Mouse (Mus musculus): ENCODE measurements around the gene Spns2. TPM values are rescaled to one million over a fixed set of nuclear protein-coding genes. Genes with fewer than 3 reads are reported as not detected.

The Spns2 gene
- polyA plus RNA-seq, 1 experiment from 2014 or later: 5.5 TPM

DNA sequence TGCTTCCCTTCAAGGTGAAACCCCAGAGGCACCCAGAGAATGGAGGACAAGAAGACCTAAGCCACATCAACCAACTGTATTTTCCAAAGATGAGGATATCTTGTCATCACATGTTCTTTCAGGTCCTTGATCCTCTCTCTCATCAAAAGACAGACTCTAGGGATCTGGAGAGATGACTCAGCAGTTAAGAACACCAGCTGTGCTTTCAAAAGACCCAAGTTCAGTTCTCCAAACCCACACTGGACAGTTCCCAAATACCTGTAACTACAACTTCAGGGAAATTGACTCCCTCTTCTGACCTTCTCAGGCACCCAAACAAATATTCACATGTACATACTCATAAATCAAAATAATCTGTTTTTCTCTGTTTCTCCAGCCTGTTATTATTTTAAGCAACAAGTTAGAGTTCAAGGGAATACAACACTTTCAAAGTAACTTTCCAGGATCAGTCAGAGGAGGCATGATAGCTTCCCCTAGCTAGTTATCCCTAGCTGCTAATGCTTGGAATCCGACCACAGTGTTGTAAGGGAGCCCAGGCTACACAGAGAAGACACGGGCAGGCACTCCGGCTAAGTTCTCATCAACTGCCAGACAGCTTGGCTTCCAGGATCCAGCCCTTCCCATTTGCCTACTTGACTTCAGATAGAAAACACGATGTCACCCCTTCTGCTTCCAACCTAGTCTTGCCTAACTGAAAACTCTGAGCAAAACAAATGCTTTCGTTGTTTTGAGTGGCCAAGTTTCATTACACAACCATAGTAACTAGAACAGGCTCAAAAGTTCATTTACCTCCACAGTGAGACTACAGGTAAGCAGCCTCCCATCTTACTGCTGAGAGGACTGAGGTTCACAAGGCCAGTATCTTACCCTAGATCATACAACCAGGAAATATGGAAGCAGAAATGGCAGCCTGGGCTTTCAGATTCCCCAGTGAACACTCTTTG lies 32.2 kb upstream of the Spns2 start:
- Histone ChIP-seq H3K4me1 (replicated peaks) (no peaks in the 10 kb centered on the region), H3K4me3 (replicated peaks) (no peak overlapping the region), H3K27ac (no peak overlapping the region), H3K27me3 (no peaks in the 10 kb centered on the region), H3K36me3 (no peaks in the 10 kb centered on the region), H3K9ac (no peak overlapping the region), H3K9me3 (replicated peaks) (no peaks in the 10 kb centered on the region), H3K4me2 (no peak overlapping the region)
- DNase-seq (no peak), ATAC-seq (ENCODE audit: low read depth) (no peak)
- 66% methylated on average over 5 of the region's 5 CpGs for WGBS (ENCODE audit: insufficient replicate concordance)

DNA sequence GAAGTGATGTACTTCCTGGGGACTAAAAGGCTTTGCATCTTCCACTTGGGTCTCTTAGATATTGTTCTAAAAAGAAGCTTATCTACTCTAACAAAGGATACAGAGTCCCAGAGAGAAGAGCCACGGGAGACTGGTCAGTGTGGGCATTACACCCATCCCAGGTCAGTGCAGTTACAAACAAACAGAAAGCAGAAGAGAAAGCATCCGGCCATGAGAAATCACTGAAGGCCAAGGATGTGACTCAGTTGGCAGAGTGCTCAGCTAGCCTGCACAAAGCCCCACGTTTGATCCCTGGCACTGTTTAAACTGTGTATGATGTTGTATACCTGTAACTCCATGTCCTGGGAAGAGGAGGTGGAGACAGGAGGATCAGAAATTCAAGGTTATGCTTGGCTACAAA lies 30.2 kb upstream of the Spns2 start:
- no peak for ATAC-seq (ENCODE audit: low read depth)
- H3K4me3 ChIP-seq (replicated peaks): no peak overlapping the region
- WGBS (ENCODE audit: insufficient replicate concordance): 40% methylated on average over 3 of the region's 3 CpGs
- no peak overlapping the region for H3K27ac ChIP-seq
- no peaks in the 10 kb centered on the region for H3K36me3 ChIP-seq
- H3K9me3 ChIP-seq (replicated peaks): no peaks in the 10 kb centered on the region
- H3K4me1 ChIP-seq (replicated peaks): no peaks in the 10 kb centered on the region
- no peaks in the 10 kb centered on the region for H3K27me3 ChIP-seq
- no peak overlapping the region for H3K4me2 ChIP-seq
- no peak for DNase-seq
- no peak overlapping the region for H3K9ac ChIP-seq

DNA sequence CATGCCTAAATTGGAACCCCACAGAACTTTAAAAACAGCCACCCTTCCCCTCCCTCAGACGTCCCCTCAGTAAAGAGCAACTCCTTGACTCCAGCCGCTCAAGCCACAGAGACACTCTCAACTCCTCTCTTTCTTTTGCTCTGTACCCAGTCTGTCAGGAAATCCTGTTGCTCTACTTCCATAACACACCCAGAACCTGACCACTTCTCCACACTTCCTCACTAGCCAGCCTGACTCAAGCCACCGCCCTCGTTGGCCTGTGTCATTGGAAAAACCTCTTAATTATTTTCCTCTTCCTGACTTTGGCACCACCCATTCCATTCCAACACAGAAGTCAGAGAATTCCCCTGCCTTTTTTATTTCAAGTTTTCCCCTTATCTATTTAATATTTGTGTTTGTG lies 29.5 kb upstream of the Spns2 start:
- Histone ChIP-seq H3K36me3 (no peaks in the 10 kb centered on the region), H3K27ac (no peak overlapping the region), H3K4me2 (no peak overlapping the region), H3K9me3 (replicated peaks) (no peaks in the 10 kb centered on the region), H3K4me3 (replicated peaks) (no peak overlapping the region), H3K9ac (no peak overlapping the region), H3K4me1 (replicated peaks) (no peaks in the 10 kb centered on the region), H3K27me3 (no peaks in the 10 kb centered on the region)
- ATAC-seq (ENCODE audit: low read depth): no peak
- 45% methylated on average over 4 of the region's 4 CpGs for WGBS (ENCODE audit: insufficient replicate concordance)
- DNase-seq: no peak

- DNase-seq (no peak), ATAC-seq (ENCODE audit: low read depth) (no peak)
- Histone ChIP-seq H3K27ac (no peak overlapping the region), H3K27me3 (no peaks in the 10 kb centered on the region), H3K4me3 (replicated peaks) (no peak overlapping the region), H3K9ac (no peak overlapping the region), H3K9me3 (replicated peaks) (no peaks in the 10 kb centered on the region), H3K4me1 (replicated peaks) (no peaks in the 10 kb centered on the region), H3K36me3 (no peaks in the 10 kb centered on the region), H3K4me2 (no peak overlapping the region)
- 28% methylated on average over 2 of the region's 2 CpGs for WGBS (ENCODE audit: insufficient replicate concordance)
Observed at GRCm38 (mm10) chr11:72518449-72518848, 28.7 kb upstream of the Spns2 start.

- H3K27me3 ChIP-seq: no peaks in the 10 kb centered on the region
- H3K4me3 ChIP-seq (replicated peaks): no peak overlapping the region
- H3K9me3 ChIP-seq (replicated peaks): no peaks in the 10 kb centered on the region
- no peaks in the 10 kb centered on the region for H3K36me3 ChIP-seq
- 63% methylated on average over 3 of the region's 3 CpGs for WGBS (ENCODE audit: insufficient replicate concordance)
- H3K9ac ChIP-seq: no peak overlapping the region
- no peak overlapping the region for H3K27ac ChIP-seq
- ATAC-seq (ENCODE audit: low read depth) (no peak), DNase-seq (no peak)
- no peaks in the 10 kb centered on the region for H3K4me1 ChIP-seq (replicated peaks)
- no peak overlapping the region for H3K4me2 ChIP-seq
Observed at GRCm38 (mm10) chr11:72514967-72515366, 25.3 kb upstream of the Spns2 start.

DNA sequence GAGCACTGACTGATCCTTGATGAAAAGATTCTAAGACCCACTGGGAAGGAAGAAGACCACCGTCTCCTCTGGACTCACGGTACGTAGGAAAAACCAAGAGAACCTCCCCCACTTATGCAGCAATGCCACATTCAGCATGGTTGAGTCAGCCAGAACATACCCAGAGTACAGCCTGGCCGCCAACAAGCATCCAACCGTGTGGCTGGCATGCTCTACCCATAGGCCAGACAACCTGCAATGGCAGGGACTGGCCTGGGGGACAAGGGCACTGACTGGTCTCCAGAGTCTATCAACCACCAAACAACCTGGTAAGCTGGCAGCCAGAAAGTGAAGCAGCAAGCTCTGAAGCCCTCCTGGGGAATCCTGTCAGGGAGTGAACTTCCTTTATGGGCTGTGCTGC lies 18.9 kb upstream of the Spns2 start:
- DNase-seq (no peak), ATAC-seq (ENCODE audit: low read depth) (no peak)
- Histone ChIP-seq H3K9me3 (replicated peaks) (no peaks in the 10 kb centered on the region), H3K9ac (no peak overlapping the region), H3K27ac (no peak overlapping the region), H3K4me2 (no peak overlapping the region), H3K4me1 (replicated peaks) (peaks cover 2% of the 10 kb centered on the region; the same call in 1 of the 2 replicates), H3K4me3 (replicated peaks) (no peak overlapping the region), H3K27me3 (no peaks in the 10 kb centered on the region), H3K36me3 (no peaks in the 10 kb centered on the region)
- WGBS (ENCODE audit: insufficient replicate concordance): 76% methylated on average over 5 of the region's 5 CpGs

- H3K9me3 ChIP-seq (replicated peaks): no peaks in the 10 kb centered on the region
Observed at GRCm38 (mm10) chr11:72507651-72508050, 17.9 kb upstream of the Spns2 start.

DNA sequence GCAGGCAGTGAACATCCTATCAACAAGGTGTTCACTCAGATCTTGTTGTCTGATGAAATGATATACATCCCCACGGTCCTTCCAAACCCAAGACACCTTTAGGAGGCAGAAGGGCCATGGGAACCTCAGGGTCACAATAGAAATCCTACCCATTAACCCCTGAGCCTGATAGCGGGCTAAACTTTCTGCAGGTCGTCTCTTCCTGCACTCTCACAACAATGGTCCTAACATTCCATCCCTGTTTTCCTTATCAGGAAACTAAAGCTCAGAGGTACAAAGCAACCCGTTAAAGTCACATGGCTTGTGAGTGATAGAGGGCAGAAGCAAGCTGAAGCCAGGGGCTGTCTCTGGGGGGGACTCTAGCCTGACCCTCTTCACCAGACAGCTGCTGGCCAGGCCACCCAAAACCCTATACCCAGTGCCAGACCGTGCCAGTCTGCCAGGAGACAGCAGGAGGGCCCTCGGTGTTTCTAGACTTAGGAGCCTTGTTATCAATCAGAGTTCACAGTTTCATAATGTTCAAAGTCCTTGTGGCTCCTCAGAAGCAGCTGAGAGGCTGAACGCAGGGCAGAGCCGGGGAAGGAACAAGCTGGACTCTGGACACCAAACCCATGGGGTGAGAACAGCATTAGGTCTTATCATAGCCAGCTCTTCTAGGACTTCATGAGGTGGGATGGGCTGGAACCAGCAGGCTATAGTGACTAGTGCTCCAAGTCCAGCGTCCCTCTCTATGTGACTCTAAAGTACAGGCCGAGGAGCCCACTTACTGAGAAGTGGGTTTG lies 14.5 kb upstream of the Spns2 start:
- no peak for ATAC-seq (ENCODE audit: low read depth)
- H3K27ac ChIP-seq: no peak overlapping the region
- H3K9me3 ChIP-seq (replicated peaks): no peaks in the 10 kb centered on the region
- H3K4me3 ChIP-seq (replicated peaks): no peak overlapping the region
- no peaks in the 10 kb centered on the region; the same call in 1 of the 2 replicates for H3K27me3 ChIP-seq
- no peak overlapping the region for H3K4me2 ChIP-seq
- H3K36me3 ChIP-seq: no peaks in the 10 kb centered on the region
- no peak for DNase-seq
- peaks cover 9% of the 10 kb centered on the region; the same call in 1 of the 2 replicates for H3K4me1 ChIP-seq (replicated peaks)
- no peak overlapping the region for H3K9ac ChIP-seq
- 59% methylated on average over 10 of the region's 10 CpGs for WGBS (ENCODE audit: insufficient replicate concordance)

More at GRCm38 (mm10) chr11:72507651-72508050, 17.9 kb upstream of the Spns2 start:
- H3K4me3 ChIP-seq (replicated peaks): no peak overlapping the region
- no peak for DNase-seq
- ATAC-seq (ENCODE audit: low read depth): no peak
- H3K9ac ChIP-seq: no peak overlapping the region
- H3K4me1 ChIP-seq (replicated peaks): peaks cover 6% of the 10 kb centered on the region; the same call in 1 of the 2 replicates
- no peaks in the 10 kb centered on the region for H3K27me3 ChIP-seq
- H3K36me3 ChIP-seq: no peaks in the 10 kb centered on the region
- no peak overlapping the region for H3K27ac ChIP-seq
- no peak overlapping the region for H3K4me2 ChIP-seq

DNA sequence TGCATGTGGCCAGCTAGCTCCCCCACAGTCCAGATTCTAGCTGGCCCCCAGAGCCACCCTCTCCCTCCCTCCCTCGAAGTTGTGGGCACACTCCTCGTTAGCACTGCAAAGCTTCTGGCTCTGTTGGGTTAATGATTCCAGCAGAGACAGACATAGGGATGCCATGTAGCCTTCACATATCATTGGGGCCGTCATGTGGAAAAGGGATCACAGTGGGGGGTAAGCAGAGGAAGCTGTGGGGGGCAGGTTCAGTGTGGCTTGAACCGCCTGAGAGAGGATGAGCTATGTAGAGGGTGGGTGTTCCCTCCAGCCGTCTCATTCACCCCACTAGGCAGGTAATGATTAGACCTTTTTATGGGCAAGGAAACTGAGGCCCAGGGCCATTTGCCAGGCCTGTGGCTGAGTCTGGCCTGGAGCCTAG lies 13.8 kb upstream of the Spns2 start:
- H3K4me3 ChIP-seq (replicated peaks): no peak overlapping the region
- no peak overlapping the region for H3K27ac ChIP-seq
- H3K4me1 ChIP-seq (replicated peaks): peaks cover 9% of the 10 kb centered on the region; the same call in 1 of the 2 replicates
- H3K27me3 ChIP-seq: no peaks in the 10 kb centered on the region; the same call in 1 of the 2 replicates
- H3K9ac ChIP-seq: no peak overlapping the region
- ATAC-seq (ENCODE audit: low read depth) (no peak), DNase-seq (no peak)
- H3K4me2 ChIP-seq: no peak overlapping the region
- WGBS (ENCODE audit: insufficient replicate concordance): 51% methylated on average over 5 of the region's 5 CpGs
- no peaks in the 10 kb centered on the region for H3K9me3 ChIP-seq (replicated peaks)
- no peaks in the 10 kb centered on the region for H3K36me3 ChIP-seq

GRCm38 (mm10) chr11:72502236-72502635 lies 12.5 kb upstream of the Spns2 start:
- Histone ChIP-seq H3K4me3 (replicated peaks) (no peak overlapping the region), H3K27me3 (no peaks in the 10 kb centered on the region; the same call in 1 of the 2 replicates), H3K36me3 (no peaks in the 10 kb centered on the region), H3K4me1 (replicated peaks) (peaks cover 9% of the 10 kb centered on the region), H3K4me2 (no peak overlapping the region), H3K27ac (no peak overlapping the region), H3K9ac (no peak overlapping the region), H3K9me3 (replicated peaks) (no peaks in the 10 kb centered on the region)
- ATAC-seq (ENCODE audit: low read depth) (no peak), DNase-seq (no peak)
- WGBS (ENCODE audit: insufficient replicate concordance): 38% methylated on average over 8 of the region's 8 CpGs

- no peak overlapping the region for H3K27ac ChIP-seq
- H3K9ac ChIP-seq: no peak overlapping the region
- no peak overlapping the region for H3K4me2 ChIP-seq
- no peak for ATAC-seq (ENCODE audit: low read depth)
- 33% methylated on average over 5 of the region's 5 CpGs for WGBS (ENCODE audit: insufficient replicate concordance)
- H3K9me3 ChIP-seq (replicated peaks): no peaks in the 10 kb centered on the region
- H3K4me1 ChIP-seq (replicated peaks): peaks cover 10% of the 10 kb centered on the region
- H3K27me3 ChIP-seq: no peaks in the 10 kb centered on the region; the same call in 1 of the 2 replicates
- no peak overlapping the region for H3K4me3 ChIP-seq (replicated peaks)
- H3K36me3 ChIP-seq: no peaks in the 10 kb centered on the region
- DNase-seq: no peak
Observed at GRCm38 (mm10) chr11:72501426-72502002, 11.8 kb upstream of the Spns2 start.

Measured in liver, embryonic 13.5 days (tissue).